Mouse (Mus musculus) intestine, embryonic 15.5 days (tissue): Measurements from ENCODE around the gene Hmx3. TPM values are rescaled to one million over a fixed set of nuclear protein-coding genes. Genes with fewer than 3 reads are reported as not detected.

Experiments used
- ATAC-seq: fragments of 200-750 bp; cut with Nextera tagmentation; 2 replicates; pipeline ENCODE4 v1.8.0; 2017; ENCODE audit warnings: moderate TSS enrichment, moderate library complexity
- H3K27ac ChIP-seq: fragments of 300-500 bp; sonication (generic); 2 replicates; pipeline ENCODE4 v1.5.1; 2015; ENCODE audit warnings: mild to moderate bottlenecking, inconsistent platforms
- H3K27me3 ChIP-seq: fragments of 300-500 bp; sonication (generic); replicated peaks from 2 replicates; pipeline ENCODE4 v1.6.1; 2015; ENCODE audit warnings: inconsistent platforms
- H3K36me3 ChIP-seq: fragments of 300-500 bp; sonication (generic); 2 replicates; pipeline ENCODE4 v1.6.1; 2015; ENCODE audit warnings: inconsistent platforms
- H3K4me1 ChIP-seq: fragments of 300-500 bp; sonication (generic); replicated peaks from 2 replicates; pipeline ENCODE4 v1.6.1; 2015; ENCODE audit warnings: inconsistent platforms
- H3K4me2 ChIP-seq: fragments of 300-500 bp; sonication (generic); replicated peaks from 2 replicates; pipeline ENCODE4 v1.6.1; 2015; ENCODE audit warnings: mild to moderate bottlenecking, inconsistent platforms
- H3K4me3 ChIP-seq: fragments of 300-500 bp; sonication (generic); replicated peaks from 2 replicates; pipeline ENCODE4 v1.5.1; 2015; ENCODE audit warnings: inconsistent platforms
- H3K9ac ChIP-seq: fragments of 300-500 bp; sonication (generic); 2 replicates; pipeline ENCODE4 v1.6.1; 2015; ENCODE audit warnings: inconsistent platforms
- H3K9me3 ChIP-seq: fragments of 300-500 bp; sonication (generic); 2 replicates; pipeline ENCODE4 v1.6.1; 2016; ENCODE audit warnings: inconsistent platforms
- WGBS: fragments of 180-500 bp; shearing (Covaris S2); methylation state at CpG from one replicate; pipeline ENCODE4 v1.1.7; 2015; 5-methylcytosine and 5-hydroxymethylcytosine counted together
- polyA plus RNA-seq: library from polyadenylated mRNA; unstranded; fragments of >200 nt; fragmentation: Nextera tagmentation; extraction: Ambion mirVana; gene quantifications from 2 replicates; pipeline ENCODE4 v1.2.1, GENCODE M21; 2015

Gene Hmx3
- 1.3 and 1.9 TPM in 2 replicates for polyA plus RNA-seq

DNA sequence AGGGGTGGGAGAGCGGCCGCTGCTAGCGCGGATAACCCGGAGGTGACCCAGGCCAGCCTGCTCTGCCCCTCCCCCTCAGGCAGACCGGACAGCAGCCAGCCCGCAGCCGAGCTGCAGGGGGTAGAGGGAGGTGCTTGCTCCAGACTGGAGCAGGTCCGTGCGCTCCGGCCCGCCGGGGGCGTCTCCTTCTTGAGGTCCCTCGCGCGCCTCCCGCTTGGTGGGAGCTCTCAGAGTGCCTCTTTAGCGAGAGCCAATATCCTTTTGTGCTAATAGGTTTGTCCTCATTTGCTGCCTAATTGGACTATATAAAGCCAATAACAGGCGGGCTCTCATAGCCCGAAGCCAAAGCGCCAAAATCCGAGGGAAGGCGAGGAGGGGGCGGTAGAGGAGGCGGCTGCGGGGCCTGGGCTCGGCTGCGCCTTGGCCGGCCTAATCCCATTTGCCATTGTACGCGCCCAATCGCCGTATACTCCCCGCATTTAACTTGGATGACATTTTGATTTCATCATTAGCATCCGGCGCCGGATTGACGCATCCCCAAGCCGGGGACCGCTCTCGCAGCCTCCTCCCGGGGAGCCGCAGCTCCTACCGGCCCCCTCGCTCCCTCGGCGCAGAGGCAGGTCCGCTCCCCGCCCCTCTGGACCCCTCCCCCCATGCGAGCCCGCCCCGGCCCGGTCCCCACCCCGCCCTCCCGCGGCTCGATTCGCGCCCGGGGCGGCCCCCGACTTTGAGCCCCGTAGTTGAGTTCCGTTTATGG is at the start of gene Hmx3:
Hmx3 (plus strand) TSS at position 753 of the 757 bp plus-strand sequence.
- no peaks in the 10 kb centered on the region for H3K9me3 ChIP-seq

GRCm38 (mm10) chr7:131503739-131504138 is 38.9 kb upstream of the Hmx3 start:
- H3K4me1 ChIP-seq = no peaks in the 10 kb centered on the region
- no peak overlapping the region for H3K27ac ChIP-seq
- H3K9me3 ChIP-seq = no peaks in the 10 kb centered on the region
- H3K4me2 ChIP-seq = no peak overlapping the region
- no peak overlapping the region for H3K4me3 ChIP-seq
- no peaks in the 10 kb centered on the region for H3K36me3 ChIP-seq
- WGBS = 67% methylated on average over 2 of the region's 2 CpGs
- H3K9ac ChIP-seq = no peak overlapping the region
- ATAC-seq = no peak
- no peaks in the 10 kb centered on the region for H3K27me3 ChIP-seq

More for the DNA sequence above, at the start of gene Hmx3:
- peak within 1 kb of the TSS; percentile 64 for H3K4me2 ChIP-seq
- peak; percentile 40; the same call in 1 of the 2 replicates for ATAC-seq
- H3K4me1 ChIP-seq = peaks cover 24% of the 10 kb centered on the region
- H3K36me3 ChIP-seq = no peaks in the 10 kb centered on the region
- no peak within 1 kb of the TSS for H3K27ac ChIP-seq
- peak within 1 kb of the TSS; percentile 34 for H3K4me3 ChIP-seq
- under 1% methylated on average over 61 of the region's 65 CpGs for WGBS
- no peak within 1 kb of the TSS for H3K9ac ChIP-seq
- H3K27me3 ChIP-seq = peaks cover 92% of the 10 kb centered on the region

DNA sequence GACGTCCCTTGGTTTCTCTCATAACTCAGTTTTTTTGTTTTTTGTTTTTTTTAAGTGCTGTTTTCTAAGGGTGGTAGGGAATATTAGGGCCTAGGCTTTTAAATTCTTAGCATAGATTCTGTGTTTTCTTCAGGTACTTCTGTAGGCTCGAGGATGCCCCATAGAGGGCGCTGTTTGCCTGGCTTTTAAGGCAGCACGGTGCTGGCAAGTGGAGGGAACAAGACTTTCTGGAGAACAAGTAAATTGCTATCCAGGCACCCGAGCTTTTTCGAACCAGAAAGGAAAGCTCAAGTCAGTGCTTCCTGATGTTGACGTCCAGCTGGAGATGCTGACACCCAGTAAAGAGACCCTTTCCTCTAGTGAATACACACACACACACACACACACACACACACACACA is 2.7 kb upstream of the Hmx3 start:
- WGBS = 1% methylated on average over 7 of the region's 7 CpGs
- Histone ChIP-seq H3K36me3 (no peaks in the 10 kb centered on the region), H3K4me2 (no peak overlapping the region), H3K9ac (no peak overlapping the region), H3K4me3 (no peak overlapping the region), H3K9me3 (no peaks in the 10 kb centered on the region), H3K27me3 (peaks cover 77% of the 10 kb centered on the region), H3K4me1 (peaks cover 24% of the 10 kb centered on the region), H3K27ac (no peak overlapping the region)
- ATAC-seq = peak; percentile 57

DNA sequence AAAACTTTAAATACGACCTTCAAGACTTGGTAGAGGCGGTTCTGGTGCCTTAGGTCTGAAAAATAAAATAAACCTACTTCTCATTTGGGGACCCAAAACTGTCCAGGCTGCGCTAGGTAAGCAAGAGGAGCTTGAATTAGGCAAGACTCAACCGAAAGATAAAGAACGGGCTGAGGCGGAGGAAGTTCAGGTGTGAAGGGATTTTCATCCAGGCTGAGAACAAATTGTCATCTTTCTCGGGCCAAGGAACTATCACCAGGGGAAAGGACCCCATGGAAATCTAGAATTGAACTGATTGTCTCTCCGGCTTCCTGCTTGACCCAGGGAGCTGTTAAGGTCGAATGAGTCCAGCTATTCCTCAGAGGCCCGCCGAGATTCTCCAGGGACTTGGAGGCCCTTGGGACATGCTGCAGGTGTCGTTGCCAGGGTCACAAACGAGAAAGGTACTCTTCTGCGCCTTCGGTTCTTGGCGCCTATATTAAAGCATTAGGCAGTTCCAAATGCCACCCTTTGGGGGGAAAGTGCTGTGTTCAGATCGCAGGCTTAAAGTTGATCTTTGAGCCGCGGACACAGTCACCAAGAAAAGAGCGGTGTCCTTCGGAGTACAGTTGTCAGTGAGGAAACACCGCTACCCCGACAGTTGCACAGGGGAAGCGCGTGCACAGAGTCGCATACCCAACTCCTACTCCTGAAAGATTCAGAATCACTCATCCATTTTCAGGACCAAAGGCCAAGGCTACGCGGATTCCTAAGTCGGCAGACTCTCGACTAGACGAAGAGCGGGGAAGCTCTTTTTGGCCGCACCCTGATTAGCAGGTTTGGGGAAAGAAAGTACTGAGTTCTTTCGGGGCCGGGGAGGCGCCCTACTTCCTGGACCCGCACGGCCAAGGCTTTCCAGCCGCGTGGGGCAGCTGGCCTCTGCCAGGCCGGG is 1.2 kb upstream of the Hmx3 start:
- Histone ChIP-seq H3K4me3 (peak overlapping the region; percentile 34; the same call in 1 of the 2 replicates), H3K9me3 (no peaks in the 10 kb centered on the region), H3K27me3 (peaks cover 88% of the 10 kb centered on the region), H3K9ac (no peak overlapping the region), H3K27ac (no peak overlapping the region), H3K36me3 (no peaks in the 10 kb centered on the region), H3K4me1 (peaks cover 24% of the 10 kb centered on the region), H3K4me2 (peak overlapping the region; percentile 64)
- 1% methylated on average over 41 of the region's 41 CpGs for WGBS
- ATAC-seq = no peak

DNA sequence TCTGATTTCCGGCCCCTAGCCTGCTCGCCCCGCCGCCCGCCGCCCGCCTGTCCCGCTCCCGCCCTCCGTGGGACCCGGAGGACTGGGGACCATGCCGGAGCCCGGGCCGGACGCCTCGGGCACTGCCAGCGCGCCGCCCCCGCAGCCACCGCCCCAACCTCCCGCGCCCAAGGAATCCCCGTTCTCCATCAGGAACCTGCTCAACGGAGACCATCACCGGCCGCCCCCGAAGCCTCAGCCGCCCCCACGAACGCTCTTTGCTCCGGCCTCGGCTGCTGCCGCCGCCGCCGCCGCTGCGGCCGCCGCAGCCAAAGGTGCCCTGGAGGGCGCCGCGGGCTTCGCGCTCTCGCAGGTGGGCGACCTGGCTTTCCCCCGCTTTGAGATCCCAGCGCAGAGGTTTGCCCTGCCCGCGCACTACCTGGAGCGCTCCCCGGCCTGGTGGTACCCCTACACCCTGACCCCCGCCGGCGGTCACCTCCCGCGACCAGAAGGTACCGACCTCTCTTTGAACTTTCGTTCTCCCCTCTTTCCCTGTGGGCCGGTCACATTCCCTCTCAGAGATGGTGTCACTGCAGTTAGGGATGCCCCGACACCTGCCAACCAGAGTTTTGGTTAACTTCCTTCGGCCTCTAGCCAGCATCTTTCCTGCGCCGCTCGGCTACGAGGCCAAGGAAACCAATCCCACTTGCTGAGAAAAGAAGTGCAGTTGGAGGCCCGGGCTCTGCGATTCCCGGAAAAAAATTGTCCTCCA is 380 bp downstream of the Hmx3 start:
- ATAC-seq = no peak
- no peaks in the 10 kb centered on the region for H3K36me3 ChIP-seq
- H3K27ac ChIP-seq = no peak overlapping the region
- H3K4me2 ChIP-seq = peak overlapping the region; percentile 64
- under 1% methylated on average over 68 of the region's 71 CpGs for WGBS
- peaks cover 93% of the 10 kb centered on the region for H3K27me3 ChIP-seq
- H3K4me3 ChIP-seq = peak overlapping the region; percentile 34
- H3K4me1 ChIP-seq = peaks cover 24% of the 10 kb centered on the region
- no peak overlapping the region for H3K9ac ChIP-seq
- no peaks in the 10 kb centered on the region for H3K9me3 ChIP-seq

GRCm38 (mm10) chr7:131543623-131544481 is 1.2 kb downstream of the Hmx3 start:
- under 1% methylated on average over 75 of the region's 75 CpGs for WGBS

GRCm38 (mm10) chr7:131544871-131545270 is 2.2 kb downstream of the Hmx3 start:
- Histone ChIP-seq H3K9me3 (no peaks in the 10 kb centered on the region), H3K27me3 (peaks cover 94% of the 10 kb centered on the region), H3K27ac (no peak overlapping the region), H3K36me3 (no peaks in the 10 kb centered on the region), H3K4me3 (no peak overlapping the region), H3K9ac (no peak overlapping the region), H3K4me1 (peaks cover 24% of the 10 kb centered on the region), H3K4me2 (no peak overlapping the region)
- WGBS = 3% methylated on average over 5 of the region's 5 CpGs
- no peak for ATAC-seq

More at GRCm38 (mm10) chr7:131543623-131544481, 1.2 kb downstream of the Hmx3 start:
- no peaks in the 10 kb centered on the region for H3K36me3 ChIP-seq
- H3K9ac ChIP-seq = 0 out of 2 replicates have a peak overlapping the region, but pooled peaks have one; percentile 13
- peak overlapping the region; percentile 34 for H3K4me3 ChIP-seq
- H3K4me1 ChIP-seq = peaks cover 24% of the 10 kb centered on the region
- ATAC-seq = no peak
- no peak overlapping the region for H3K27ac ChIP-seq
- peak overlapping the region; percentile 64 for H3K4me2 ChIP-seq
- peaks cover 93% of the 10 kb centered on the region for H3K27me3 ChIP-seq
- H3K9me3 ChIP-seq = no peaks in the 10 kb centered on the region

GRCm38 (mm10) chr7:131545701-131546385 is 3.2 kb downstream of the Hmx3 start:
- ATAC-seq = no peak
- no peaks in the 10 kb centered on the region for H3K9me3 ChIP-seq
- H3K4me1 ChIP-seq = peaks cover 24% of the 10 kb centered on the region
- WGBS = 4% methylated on average over 13 of the region's 13 CpGs
- H3K27ac ChIP-seq = no peak overlapping the region
- H3K4me3 ChIP-seq = no peak overlapping the region
- no peaks in the 10 kb centered on the region for H3K36me3 ChIP-seq
- H3K4me2 ChIP-seq = no peak overlapping the region
- peaks cover 94% of the 10 kb centered on the region for H3K27me3 ChIP-seq
- H3K9ac ChIP-seq = no peak overlapping the region

GRCm38 (mm10) chr7:131546423-131546822 is 3.8 kb downstream of the Hmx3 start:
- Histone ChIP-seq H3K9ac (no peak overlapping the region), H3K4me1 (peaks cover 24% of the 10 kb centered on the region), H3K9me3 (no peaks in the 10 kb centered on the region), H3K27me3 (peaks cover 94% of the 10 kb centered on the region), H3K4me2 (no peak overlapping the region), H3K4me3 (no peak overlapping the region), H3K27ac (no peak overlapping the region), H3K36me3 (no peaks in the 10 kb centered on the region)
- 3% methylated on average over 2 of the region's 2 CpGs for WGBS
- ATAC-seq = no peak

DNA sequence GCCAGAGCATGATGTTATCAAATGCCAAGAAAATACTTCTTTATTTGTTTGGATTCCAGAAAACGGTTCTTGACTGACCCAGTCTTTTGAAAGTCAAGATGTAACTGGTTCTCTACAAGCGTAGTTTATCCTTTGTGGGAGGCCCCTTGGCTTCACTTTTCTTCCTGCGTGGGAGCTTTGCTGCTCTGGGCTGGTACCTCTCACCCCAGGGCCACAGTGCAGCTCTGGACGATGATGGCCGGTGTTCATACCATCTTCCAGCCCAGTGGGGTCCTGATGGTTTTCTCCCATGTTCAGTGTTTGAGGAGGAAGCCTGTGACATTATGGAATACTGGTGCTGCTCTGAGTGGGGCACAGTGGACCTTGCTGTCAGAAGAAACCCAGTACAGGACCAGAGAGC is 4.8 kb downstream of the Hmx3 start:
- Histone ChIP-seq H3K27ac (no peak overlapping the region), H3K9me3 (no peaks in the 10 kb centered on the region), H3K36me3 (no peaks in the 10 kb centered on the region), H3K4me3 (no peak overlapping the region), H3K4me1 (peaks cover 18% of the 10 kb centered on the region), H3K9ac (no peak overlapping the region), H3K27me3 (peaks cover 94% of the 10 kb centered on the region), H3K4me2 (no peak overlapping the region)
- no peak for ATAC-seq
- 2% methylated on average over 5 of the region's 5 CpGs for WGBS

- 1% methylated on average over 3 of the region's 3 CpGs for WGBS
- no peak within 1 kb of the TSS for H3K4me3 ChIP-seq
- ATAC-seq = no peak
- H3K9me3 ChIP-seq = no peaks in the 10 kb centered on the region
- H3K27ac ChIP-seq = no peak within 1 kb of the TSS
- H3K27me3 ChIP-seq = peaks cover 94% of the 10 kb centered on the region
- peaks cover 10% of the 10 kb centered on the region for H3K4me1 ChIP-seq
- H3K9ac ChIP-seq = no peak within 1 kb of the TSS
- no peak within 1 kb of the TSS for H3K4me2 ChIP-seq
- no peaks in the 10 kb centered on the region for H3K36me3 ChIP-seq
Observed at GRCm38 (mm10) chr7:131548473-131548872, 5.8 kb downstream of the Hmx3 start, which contains the start of gene Hmx2. Gene Hmx2 (plus strand): TSS chr7:131548773.
